ENCODE assay signal across 8 mouse cellular contexts in genomic region chrX:56374431-56375128, GRCm38 (mm10). TPM values are rescaled to one million over a fixed set of nuclear protein-coding genes. Genes with fewer than 3 reads are reported as not detected.
DNase-seq lines count a peak whose midpoint lies in the region; ATAC-seq and TF ChIP-seq lines count a peak whose summit lies in the region.
"Not testable (repeated sequence)": the region's sequence is repeated elsewhere in the genome, so short reads cannot be mapped to it uniquely, and the experiment has no call there.

Smim10l2a (plus strand) TSS chrX:56374586.

- WGBS in heart, adult 2 months, result 11% methylated on average over 52 of the region's 56 CpGs

- not testable (repeated sequence) for TF ChIP-seq POLR2A in heart, adult 2 months (IDR thresholded peaks at IDR 0.05; ENCODE audit: insufficient read depth, low read depth, low read length)

- not testable (repeated sequence) for H3K79me2 ChIP-seq in heart, adult 2 months (replicated peaks; ENCODE audit: control insufficient read depth, insufficient read depth, low read length)

- not testable (repeated sequence) for H3K27ac ChIP-seq in heart, adult 2 months

- not testable (repeated sequence) for TF ChIP-seq EP300 in heart, adult 2 months (IDR thresholded peaks at IDR 0.05; ENCODE audit: insufficient read depth, low read depth, low read length)

- intact Hi-C loops in heart, adult 2 months (cut with DNase I); left cerebral cortex, postnatal 36 days (cut with DNase I): not testable (repeated sequence)

- TF ChIP-seq CTCF in heart, adult 2 months (IDR thresholded peaks at IDR 0.05), result not testable (repeated sequence)

- peak within 1 kb of the TSS; percentile 38; the same call in 1 of the 2 replicates for H3K4me3 ChIP-seq in heart, adult 2 months

- H3K27me3 ChIP-seq in heart, adult 2 months (ENCODE audit: control insufficient read depth, insufficient read depth, low read length), result not testable (repeated sequence)

- H3K36me3 ChIP-seq in heart, adult 2 months (ENCODE audit: control insufficient read depth, insufficient read depth, low read length), result not testable (repeated sequence)

- peak; percentile 55 for DNase-seq in adrenal gland, postnatal 10 days
- peak; percentile 23 for DNase-seq in embryo, embryonic 11.5 days (ENCODE audit: low read depth, low spot score)
- DNase-seq in heart, adult 2 months, result peak; percentile 19 to 35
- DNase-seq in kidney, adult 18-20 months, result peak; percentile 62
- DNase-seq in left cerebral cortex, postnatal 36 days (ENCODE audit: low spot score in 2 of 2), result peak; percentile 41 to 56
- DNase-seq in right cerebral cortex, postnatal 14 days, result peak; percentile 40
- peak; percentile 19 to 69 for DNase-seq in urinary bladder, postnatal 4 days (ENCODE audit: low spot score in 2 of 2)

- peak; percentile 98 for ATAC-seq in megakaryocyte progenitor cell, adult 5-6 weeks (replicated peaks; ENCODE audit: poor library complexity)

- H3K9ac ChIP-seq in heart, adult 2 months (ENCODE audit: low read depth, low read length), result peak within 1 kb of the TSS; percentile 72

- H3K4me1 ChIP-seq in heart, adult 2 months (ENCODE audit: control insufficient read depth, insufficient read depth, low read length), result not testable (repeated sequence)

RNA-seq across cellular contexts. Expression of gene Smim10l2a, which starts in this region (rescaled TPM):
- total RNA-seq in adrenal gland, postnatal 10 days (2021), result 1 to 10 TPM; 1.2 to 1.8 TPM
- total RNA-seq in heart, adult 2 months (2021), result under 1 TPM in 1 of 2 experiments, not detected in 1; 0.18 TPM
- polyA plus RNA-seq in heart, adult 2 months (2012; rRNA removed), result 0.20 and 0.35 TPM in 2 replicates
- 10 to 100 TPM; 21.0 to 21.9 TPM for total RNA-seq in left cerebral cortex, postnatal 36 days (2021)
- total RNA-seq in megakaryocyte progenitor cell, adult 5-6 weeks (2015), result 0.07 and 0.22 TPM in 2 replicates
- total RNA-seq in megakaryocyte progenitor cell, adult 5-6 weeks (2017), result 0.74 and 0.83 TPM in 2 replicates

Comparison
In these comparisons a context has a peak if more than half of its experiments do, and no peak if none do; other contexts are left out.
1. RNA of gene Smim10l2a (total RNA-seq): 21.0 to 21.9 TPM in left cerebral cortex, postnatal 36 days; 1.2 to 1.8 TPM in adrenal gland, postnatal 10 days, 0.07 to 0.83 TPM in megakaryocyte progenitor cell, adult 5-6 weeks and 0.18 TPM in heart, adult 2 months; every median in the first group is over 4 times any median in the second.
2. Peak in DNase-seq, H3K4me3 ChIP-seq and H3K9ac ChIP-seq in heart, adult 2 months; RNA of the gene not detected or under 1 TPM.
3. Peak in ATAC-seq in megakaryocyte progenitor cell, adult 5-6 weeks; RNA of the gene not detected or under 1 TPM.
4. Peak in every context shown above with its lines, with median percentiles within 50 percentile points of each other: DNase-seq.